Mouse (Mus musculus): Measurements from ENCODE around the gene Snrnp70. TPM values are rescaled to one million over a fixed set of nuclear protein-coding genes. Genes with fewer than 3 reads are reported as not detected.
A peak's percentile ranks its signal among the peaks of the same experiment; 100 is the strongest.

The Snrnp70 gene
- total and polyA plus RNA-seq, 3 experiments: 182 to 457 (median 197) TPM

DNA sequence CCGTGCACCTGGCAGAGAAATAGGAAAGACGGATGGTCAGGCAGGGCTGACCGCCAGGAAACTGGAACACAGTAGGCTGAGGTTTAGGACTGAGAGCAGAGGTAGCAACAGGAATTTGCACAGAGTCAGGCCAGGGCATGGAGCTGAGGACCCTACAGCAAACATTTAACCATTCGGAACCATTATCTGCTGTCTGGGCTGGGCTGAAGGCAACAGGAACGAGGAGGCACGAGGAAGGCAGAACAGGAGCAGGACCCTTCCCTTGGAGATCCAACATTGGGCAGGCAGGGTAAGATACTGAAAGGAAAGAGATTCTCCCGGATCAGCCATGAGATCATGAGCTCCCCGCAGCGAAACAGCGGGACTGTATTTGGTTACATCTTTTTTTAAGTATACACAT is 12.3 kb upstream of the Snrnp70 start:
- no peak for DNase-seq (ENCODE audit: extremely low read depth)

DNA sequence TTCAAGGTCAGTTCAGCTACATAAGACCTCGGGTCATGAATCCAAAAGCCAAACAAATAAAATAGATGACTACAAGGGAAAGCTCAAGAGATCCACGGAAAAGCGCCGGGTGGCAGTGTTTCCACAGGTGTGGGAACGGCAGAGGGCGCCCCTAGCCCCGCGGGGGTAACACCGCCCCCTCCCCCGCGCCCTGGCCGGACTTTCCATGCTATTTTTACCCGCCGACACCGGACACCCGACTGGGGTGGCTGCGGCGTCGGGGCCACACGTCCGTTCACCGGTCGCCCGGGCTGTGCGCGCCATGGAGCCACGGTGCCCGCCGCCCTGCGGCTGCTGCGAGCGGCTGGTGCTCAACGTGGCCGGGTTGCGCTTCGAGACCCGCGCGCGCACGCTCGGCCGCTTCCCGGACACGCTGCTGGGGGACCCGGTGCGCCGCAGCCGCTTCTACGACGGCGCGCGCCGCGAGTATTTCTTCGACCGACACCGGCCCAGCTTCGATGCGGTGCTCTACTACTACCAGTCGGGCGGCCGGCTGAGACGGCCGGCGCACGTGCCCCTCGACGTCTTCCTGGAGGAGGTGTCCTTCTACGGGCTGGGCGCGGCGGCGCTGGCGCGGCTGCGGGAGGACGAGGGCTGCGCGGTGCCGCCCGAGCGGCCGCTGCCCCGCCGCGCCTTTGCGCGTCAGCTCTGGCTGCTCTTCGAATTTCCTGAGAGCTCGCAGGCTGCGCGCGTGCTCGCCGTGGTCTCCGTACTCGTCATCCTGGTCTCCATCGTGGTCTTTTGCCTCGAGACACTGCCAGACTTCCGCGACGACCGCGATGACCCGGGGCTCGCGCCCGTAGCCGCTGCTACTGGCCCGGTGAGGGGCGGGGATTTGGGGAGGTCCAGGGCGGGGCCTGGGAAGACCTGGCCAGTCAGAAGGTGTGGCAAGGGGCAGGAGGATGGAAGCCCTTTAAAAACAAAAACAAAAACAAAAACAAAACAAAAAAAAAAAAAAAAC is 10.9 kb upstream of the Snrnp70 start:
- Histone ChIP-seq H3K9me3 (replicated peaks; ENCODE audit: low read length) (peaks cover 12% of the 10 kb centered on the region), H3K4me3 (replicated peaks in 1 of 3; ENCODE audit: low read depth in 2 of 3, low read length in 2 of 3, poor library complexity in 1 of 3) (peak overlapping the region; percentile 46 to 68 (median 51)), H3K4me1 (ENCODE audit: control insufficient read depth in 1 of 2, insufficient read depth in 2 of 2) (peaks cover 0 to 14% of the 10 kb centered on the region in 2 experiments; a peak in 2 of 4 replicates), H3K27me3 (replicated peaks) (peaks cover 63% of the 10 kb centered on the region), H3K36me3 (replicated peaks in 1 of 2; ENCODE audit: control insufficient read depth in 1 of 2, insufficient read depth in 1 of 2, low read length in 1 of 2) (peaks cover 0 to 4% of the 10 kb centered on the region in 2 experiments), H3K9ac (ENCODE audit: insufficient read depth, low read depth) (peak overlapping the region; percentile 48), H3K79me2 (replicated peaks; ENCODE audit: control insufficient read depth, extremely low read depth, insufficient read depth, poor library complexity, severe bottlenecking) (no peaks in the 10 kb centered on the region), H3K27ac (ENCODE audit: insufficient read depth, low read depth) (peak overlapping the region; percentile 47), H3K4me2 (ENCODE audit: insufficient read depth, low read depth, poor library complexity, severe bottlenecking) (peak overlapping the region; percentile 90)
- in situ Hi-C loops (cut with MboI; ENCODE audit: low pct_ligation_motif_present, low pct_unique_long_range_greater_than_20kb, low sequenced_read_pairs): no loop called here
- dilution Hi-C loops (cut with MboI; ENCODE audit: extremely low pct_ligation_motif_present, extremely low pct_unique_long_range_greater_than_20kb, low sequenced_read_pairs): no loop called here
- DNase-seq (ENCODE audit: extremely low read depth): no peak
- TF ChIP-seq USF2 (conservative IDR thresholded peaks at IDR 0.05; ENCODE audit: low read depth, low read length) (no peak), RCOR1 (conservative IDR thresholded peaks at IDR 0.05; ENCODE audit: low read depth, low read length) (no peak), UBTF (IDR thresholded peaks at IDR 0.05; ENCODE audit: low read depth, low read length) (no peak; the same call in 1 of the 2 replicates), MXI1 (IDR thresholded peaks at IDR 0.05; ENCODE audit: low read depth, low read length) (peak; percentile 41), MYC (IDR thresholded peaks at IDR 0.05; ENCODE audit: low read depth, low read length) (no peak), POLR2A (IDR thresholded peaks at IDR 0.05; ENCODE audit: low read depth, low read length) (peak; percentile 8; the same call in 1 of the 2 replicates), E2F4 (IDR thresholded peaks at IDR 0.05; ENCODE audit: insufficient replicate concordance, low read depth, low read length) (no peak), NRF1 (IDR thresholded peaks at IDR 0.05; ENCODE audit: low read depth, low read length) (no peak), ZKSCAN1 (IDR thresholded peaks at IDR 0.05; ENCODE audit: borderline replicate concordance, low read depth, low read length) (no peak), CTCF (conservative IDR thresholded peaks at IDR 0.05 in 1 of 2, IDR thresholded peaks at IDR 0.05 in 1 of 2; ENCODE audit: low read depth in 2 of 2, low read length in 2 of 2) (peak in 1 of 2 experiments; percentile 68; a peak in 2 of 4 replicates), TCF12 (IDR thresholded peaks at IDR 0.05; ENCODE audit: low read depth, low read length) (peak; percentile 35; the same call in 1 of the 2 replicates), ZC3H11A (IDR thresholded peaks at IDR 0.05; ENCODE audit: low read depth, low read length) (no peak), MEF2A (IDR thresholded peaks at IDR 0.05; ENCODE audit: borderline replicate concordance, low read depth, low read length) (peak; percentile 91), CHD1 (IDR thresholded peaks at IDR 0.05; ENCODE audit: low read depth, low read length) (no peak), KAT2A (IDR thresholded peaks at IDR 0.05; ENCODE audit: insufficient replicate concordance, low read length) (no peak), MAX (IDR thresholded peaks at IDR 0.05; ENCODE audit: low read length) (peak; percentile 39; the same call in 1 of the 2 replicates), SMC3 (IDR thresholded peaks at IDR 0.05; ENCODE audit: low read depth, low read length) (peak; percentile 36), POLR2AphosphoS2 (IDR thresholded peaks at IDR 0.05; ENCODE audit: low read depth, low read length) (no peak)

More for the DNA sequence above, 12.3 kb upstream of the Snrnp70 start:
- Histone ChIP-seq H3K4me3 (replicated peaks in 1 of 3; ENCODE audit: low read depth in 2 of 3, low read length in 2 of 3, poor library complexity in 1 of 3) (no peak overlapping the region), H3K4me2 (ENCODE audit: insufficient read depth, low read depth, poor library complexity, severe bottlenecking) (no peak overlapping the region), H3K27ac (ENCODE audit: insufficient read depth, low read depth) (no peak overlapping the region), H3K9me3 (replicated peaks; ENCODE audit: low read length) (peaks cover 12% of the 10 kb centered on the region), H3K4me1 (ENCODE audit: control insufficient read depth in 1 of 2, insufficient read depth in 2 of 2) (peaks cover 0 to 14% of the 10 kb centered on the region in 2 experiments; a peak in 2 of 4 replicates), H3K79me2 (replicated peaks; ENCODE audit: control insufficient read depth, extremely low read depth, insufficient read depth, poor library complexity, severe bottlenecking) (no peaks in the 10 kb centered on the region), H3K9ac (ENCODE audit: insufficient read depth, low read depth) (no peak overlapping the region), H3K27me3 (replicated peaks) (peaks cover 73% of the 10 kb centered on the region), H3K36me3 (replicated peaks in 1 of 2; ENCODE audit: control insufficient read depth in 1 of 2, insufficient read depth in 1 of 2, low read length in 1 of 2) (peaks cover 0 to 4% of the 10 kb centered on the region in 2 experiments)
- dilution Hi-C loops (cut with MboI; ENCODE audit: extremely low pct_ligation_motif_present, extremely low pct_unique_long_range_greater_than_20kb, low sequenced_read_pairs): no loop called here
- in situ Hi-C loops (cut with MboI; ENCODE audit: low pct_ligation_motif_present, low pct_unique_long_range_greater_than_20kb, low sequenced_read_pairs): no loop called here
- TF ChIP-seq E2F4 (IDR thresholded peaks at IDR 0.05; ENCODE audit: insufficient replicate concordance, low read depth, low read length): no peak
- TF ChIP-seq ZKSCAN1 (IDR thresholded peaks at IDR 0.05; ENCODE audit: borderline replicate concordance, low read depth, low read length): no peak
- TF ChIP-seq ZNF384 (IDR thresholded peaks at IDR 0.05; ENCODE audit: low read depth, low read length): no peak
- TF ChIP-seq SIN3A (IDR thresholded peaks at IDR 0.05; ENCODE audit: low read length): no peak
- no peak for TF ChIP-seq ELF1 (IDR thresholded peaks at IDR 0.05; ENCODE audit: low read depth, low read length)
- TF ChIP-seq KAT2A (IDR thresholded peaks at IDR 0.05; ENCODE audit: insufficient replicate concordance, low read length): no peak
- no peak for TF ChIP-seq JUND (conservative IDR thresholded peaks at IDR 0.05; ENCODE audit: low read depth, low read length)
- no peak for TF ChIP-seq USF1 (IDR thresholded peaks at IDR 0.05; ENCODE audit: low read depth, low read length)
